Mouse (Mus musculus) megakaryocyte progenitor cell, adult 5-6 weeks (primary cell): ENCODE results near the gene Zc3hav1l. TPM values are rescaled to one million over a fixed set of nuclear protein-coding genes. Genes with fewer than 3 reads are reported as not detected.

Source experiments
- total RNA-seq, 2 experiments: library from RNA; stranded (forward) in 1 of 2; stranded (reverse) in 1 of 2; fragments of 157-497, 149-512 nt in 1 of 2; fragments of 200-1000 nt in 1 of 2; gene quantifications; 2 replicates each; pipeline versions ENCODE4 v1.2.3 to v1.2.4; 2015 to 2017

The Zc3hav1l gene
- total RNA-seq, 2 experiments from 2014 or later = 4.4 to 11.6 TPM

Other genes with a start within 250 kb of the Zc3hav1l start
- not detected in 2 replicates for gene Tmem213, start 190.0 kb downstream of the Zc3hav1l start, total RNA-seq (2015)
- gene Tmem213, start 190.0 kb downstream of the Zc3hav1l start, total RNA-seq (2017) = not detected in 2 replicates
- gene Atp6v0a4, start 174.7 kb downstream of the Zc3hav1l start, total RNA-seq (2015) = not detected in 2 replicates
- not detected in 2 replicates for gene Atp6v0a4, start 174.7 kb downstream of the Zc3hav1l start, total RNA-seq (2017)
- gene D630045J12Rik, start 45.2 kb downstream of the Zc3hav1l start, total RNA-seq (2015) = 1.7 and 2.3 TPM in 2 replicates
- 0.54 and 1.1 TPM in 2 replicates for gene D630045J12Rik, start 45.2 kb downstream of the Zc3hav1l start, total RNA-seq (2017)
- 62.1 and 65.3 TPM in 2 replicates for gene Zc3hav1, start 55.3 kb upstream of the Zc3hav1l start, total RNA-seq (2015)
- 47.0 and 54.7 TPM in 2 replicates for gene Zc3hav1, start 55.3 kb upstream of the Zc3hav1l start, total RNA-seq (2017)
- gene Ttc26, start 82.2 kb upstream of the Zc3hav1l start, total RNA-seq (2015) = 0.51 and 1.2 TPM in 2 replicates
- 2.5 TPM in 2 replicates for gene Ttc26, start 82.2 kb upstream of the Zc3hav1l start, total RNA-seq (2017)
- gene Ubn2, start 134.7 kb upstream of the Zc3hav1l start, total RNA-seq (2015) = 34.8 and 44.5 TPM in 2 replicates
- gene Ubn2, start 134.7 kb upstream of the Zc3hav1l start, total RNA-seq (2017) = 13.5 and 20.6 TPM in 2 replicates
- gene Fmc1, start 234.2 kb upstream of the Zc3hav1l start, total RNA-seq (2015) = 99.9 and 108 TPM in 2 replicates
- gene Fmc1, start 234.2 kb upstream of the Zc3hav1l start, total RNA-seq (2017) = 58.3 and 60.3 TPM in 2 replicates